Mouse (Mus musculus) midbrain, embryonic 11.5 days (tissue): ENCODE data around the gene Pdcd1lg2. TPM values are rescaled to one million over a fixed set of nuclear protein-coding genes. Genes with fewer than 3 reads are reported as not detected.

Experiments used
- ATAC-seq: fragments of 200-750 bp; cut with Nextera tagmentation; 2 replicates; pipeline ENCODE4 v1.8.0; 2017; ENCODE audit warnings: moderate TSS enrichment, moderate library complexity; ENCODE audit not compliant: low FRiP score
- DNase-seq: peaks from one replicate; pipeline ENCODE4 v3.0.0; 2015; ENCODE audit warnings: low spot score; ENCODE audit errors: missing footprints
- H3K27ac ChIP-seq: fragments of 300-500 bp; sonication (generic); 2 replicates; pipeline ENCODE4 v1.5.1; 2014; ENCODE audit warnings: low read depth, low read length
- H3K27me3 ChIP-seq: fragments of 300-500 bp; sonication (generic); 2 replicates; pipeline ENCODE4 v1.6.1; 2014; ENCODE audit warnings: mild to moderate bottlenecking, low read length, moderate library complexity, mixed read lengths; ENCODE audit not compliant: control insufficient read depth, insufficient read depth
- H3K36me3 ChIP-seq: fragments of 300-500 bp; sonication (generic); 2 replicates; pipeline ENCODE4 v1.6.1; 2014; ENCODE audit warnings: mild to moderate bottlenecking, low read length, moderate library complexity, mixed read lengths; ENCODE audit not compliant: control insufficient read depth, insufficient read depth
- H3K4me1 ChIP-seq: fragments of 300-500 bp; sonication (generic); 2 replicates; pipeline ENCODE4 v1.6.1; 2014; ENCODE audit warnings: low read length; ENCODE audit not compliant: control insufficient read depth, insufficient read depth
- H3K4me2 ChIP-seq: fragments of 300-500 bp; sonication (generic); 2 replicates; pipeline ENCODE4 v1.6.1; 2014; ENCODE audit warnings: mild to moderate bottlenecking, moderate library complexity
- H3K4me3 ChIP-seq: fragments of 300-500 bp; sonication (generic); 2 replicates; pipeline ENCODE4 v1.5.1; 2014; ENCODE audit warnings: low read depth, low read length
- H3K9ac ChIP-seq: fragments of 300-500 bp; sonication (generic); 2 replicates; pipeline ENCODE4 v1.6.1; 2014; ENCODE audit warnings: low read length
- H3K9me3 ChIP-seq: fragments of 300-500 bp; sonication (generic); 2 replicates; pipeline ENCODE4 v1.6.1; 2016; ENCODE audit warnings: low read length; ENCODE audit not compliant: control insufficient read depth
- WGBS: fragments of 180-500 bp; shearing (Covaris S2); extraction: QIAGEN DNeasy Blood & Tissue Kit; methylation state at CpG from one replicate; pipeline ENCODE4 v1.1.7; 2014; 5-methylcytosine and 5-hydroxymethylcytosine counted together
- polyA plus RNA-seq: library from polyadenylated mRNA; unstranded; fragments of >200 nt; fragmentation: Nextera tagmentation; extraction: Ambion mirVana; gene quantifications from 2 replicates; pipeline ENCODE4 v1.2.1, GENCODE M21; 2014

Pdcd1lg2 gene
- polyA plus RNA-seq, 1 experiment from 2014 or later = not detected

- no peak overlapping the region for H3K9ac ChIP-seq
- H3K4me3 ChIP-seq = no peak overlapping the region
- H3K27me3 ChIP-seq = no peaks in the 10 kb centered on the region
- no peaks in the 10 kb centered on the region for H3K9me3 ChIP-seq
- H3K4me2 ChIP-seq = no peak overlapping the region
- H3K27ac ChIP-seq = no peak overlapping the region
- no peak for ATAC-seq
- H3K4me1 ChIP-seq = 0 out of 2 replicates have a peak, but pooled peaks cover 3% of the 10 kb centered on the region
- peak; percentile 56 for DNase-seq
- WGBS = 89% methylated on average over 9 of the region's 9 CpGs
- H3K36me3 ChIP-seq = no peaks in the 10 kb centered on the region
Measured at GRCm38 (mm10) chr19:29374947-29375346, 35.8 kb upstream of the Pdcd1lg2 start.

- Histone ChIP-seq H3K36me3 (no peaks in the 10 kb centered on the region), H3K27me3 (no peaks in the 10 kb centered on the region), H3K4me1 (0 out of 2 replicates have a peak, but pooled peaks cover 3% of the 10 kb centered on the region), H3K4me2 (no peak overlapping the region), H3K4me3 (no peak overlapping the region), H3K9ac (no peak overlapping the region), H3K27ac (no peak overlapping the region), H3K9me3 (no peaks in the 10 kb centered on the region)
- ATAC-seq (no peak), DNase-seq (peak; percentile 8)
- WGBS = 74% methylated on average over 3 of the region's 3 CpGs
Measured at GRCm38 (mm10) chr19:29376382-29376781, 34.3 kb upstream of the Pdcd1lg2 start.

GRCm38 (mm10) chr19:29379839-29380603 is 30.7 kb upstream of the Pdcd1lg2 start:
- Histone ChIP-seq H3K4me3 (no peak overlapping the region), H3K4me1 (no peaks in the 10 kb centered on the region), H3K27ac (no peak overlapping the region), H3K9ac (no peak overlapping the region), H3K36me3 (no peaks in the 10 kb centered on the region), H3K9me3 (no peaks in the 10 kb centered on the region), H3K4me2 (no peak overlapping the region), H3K27me3 (no peaks in the 10 kb centered on the region)
- 92% methylated on average over 14 of the region's 14 CpGs for WGBS
- ATAC-seq (no peak), DNase-seq (no peak)

- no peaks in the 10 kb centered on the region for H3K4me1 ChIP-seq
- DNase-seq (no peak), ATAC-seq (no peak)
- no peak overlapping the region for H3K9ac ChIP-seq
- H3K36me3 ChIP-seq = no peaks in the 10 kb centered on the region
- no peak overlapping the region for H3K4me3 ChIP-seq
- H3K27me3 ChIP-seq = no peaks in the 10 kb centered on the region
- no peak overlapping the region for H3K4me2 ChIP-seq
- H3K9me3 ChIP-seq = no peaks in the 10 kb centered on the region
- H3K27ac ChIP-seq = no peak overlapping the region
- 96% methylated on average over 5 of the region's 5 CpGs for WGBS
Measured at GRCm38 (mm10) chr19:29383368-29383767, 27.4 kb upstream of the Pdcd1lg2 start.

- Histone ChIP-seq H3K4me1 (no peaks in the 10 kb centered on the region), H3K9ac (no peak overlapping the region), H3K36me3 (no peaks in the 10 kb centered on the region), H3K4me2 (no peak overlapping the region), H3K27me3 (no peaks in the 10 kb centered on the region), H3K27ac (no peak overlapping the region), H3K4me3 (no peak overlapping the region), H3K9me3 (no peaks in the 10 kb centered on the region)
- DNase-seq (no peak), ATAC-seq (no peak)
- 93% methylated on average over 9 of the region's 9 CpGs for WGBS
Measured at GRCm38 (mm10) chr19:29384412-29384811, 26.3 kb upstream of the Pdcd1lg2 start.

GRCm38 (mm10) chr19:29384994-29385393 is 25.7 kb upstream of the Pdcd1lg2 start:
- Histone ChIP-seq H3K9me3 (no peaks in the 10 kb centered on the region), H3K4me3 (no peak overlapping the region), H3K9ac (no peak overlapping the region), H3K36me3 (no peaks in the 10 kb centered on the region), H3K27ac (no peak overlapping the region), H3K4me1 (no peaks in the 10 kb centered on the region), H3K27me3 (no peaks in the 10 kb centered on the region), H3K4me2 (no peak overlapping the region)
- 93% methylated on average over 6 of the region's 6 CpGs for WGBS
- no peak for DNase-seq
- ATAC-seq = no peak

GRCm38 (mm10) chr19:29385822-29386221 is 24.9 kb upstream of the Pdcd1lg2 start:
- no peaks in the 10 kb centered on the region for H3K36me3 ChIP-seq
- no peaks in the 10 kb centered on the region for H3K9me3 ChIP-seq
- H3K4me1 ChIP-seq = no peaks in the 10 kb centered on the region
- 84% methylated on average over 4 of the region's 4 CpGs for WGBS
- H3K27me3 ChIP-seq = no peaks in the 10 kb centered on the region
- H3K4me2 ChIP-seq = no peak overlapping the region
- no peak overlapping the region for H3K4me3 ChIP-seq
- no peak overlapping the region for H3K9ac ChIP-seq
- no peak overlapping the region for H3K27ac ChIP-seq
- DNase-seq (no peak), ATAC-seq (no peak)

GRCm38 (mm10) chr19:29388818-29389217 is 21.9 kb upstream of the Pdcd1lg2 start:
- ATAC-seq = no peak
- Histone ChIP-seq H3K9ac (no peak overlapping the region), H3K27ac (no peak overlapping the region), H3K4me3 (no peak overlapping the region), H3K4me1 (no peaks in the 10 kb centered on the region), H3K36me3 (no peaks in the 10 kb centered on the region), H3K9me3 (no peaks in the 10 kb centered on the region), H3K4me2 (no peak overlapping the region), H3K27me3 (no peaks in the 10 kb centered on the region)
- WGBS = 93% methylated on average over 1 of the region's 1 CpGs
- DNase-seq = no peak

GRCm38 (mm10) chr19:29390483-29390882 is 20.2 kb upstream of the Pdcd1lg2 start:
- peak; percentile 28 for DNase-seq
- H3K4me2 ChIP-seq = no peak overlapping the region
- H3K9ac ChIP-seq = no peak overlapping the region

More at GRCm38 (mm10) chr19:29390483-29390882, 20.2 kb upstream of the Pdcd1lg2 start:
- Histone ChIP-seq H3K27ac (no peak overlapping the region), H3K4me1 (no peaks in the 10 kb centered on the region), H3K4me3 (no peak overlapping the region), H3K27me3 (no peaks in the 10 kb centered on the region), H3K36me3 (no peaks in the 10 kb centered on the region), H3K9me3 (no peaks in the 10 kb centered on the region)
- no peak for ATAC-seq
- WGBS = 83% methylated on average over 5 of the region's 5 CpGs
